Mouse (Mus musculus): ENCODE measurements around the gene Tceal7.
"Not testable (repeated sequence)": the region's sequence is repeated elsewhere in the genome, so short reads cannot be mapped to it uniquely, and the experiment has no call there.

Gene Tceal7

GRCm38 (mm10) chrX:136214729-136215677 is at the start of gene Tceal7, which contains the start of gene Bex1:
Tceal7 (plus strand) TSS chrX:136214779.
Bex1 (minus strand) TSS chrX:136215513.
- not testable (repeated sequence) for DNase-seq (ENCODE audit: low spot score in 2 of 2)

GRCm38 (mm10) chrX:136170625-136171024 is 44.0 kb upstream of the Tceal7 start:
- DNase-seq (ENCODE audit: low spot score in 2 of 2) = no peak

- DNase-seq (ENCODE audit: low spot score in 2 of 2) = peak; percentile 39 to 60
These were observed 43.1 kb upstream of the Tceal7 start for GRCm38 (mm10) chrX:136171189-136172117.

GRCm38 (mm10) chrX:136172118-136172551 is 42.4 kb upstream of the Tceal7 start, which contains the start of gene Tceal8:
Tceal8 (minus strand) TSS chrX:136172342.
- peak; percentile 73 to 77 for DNase-seq (ENCODE audit: low spot score in 2 of 2)

- DNase-seq (ENCODE audit: low spot score in 2 of 2) = no peak
These were observed 41.8 kb upstream of the Tceal7 start for GRCm38 (mm10) chrX:136172786-136173185.

- DNase-seq (ENCODE audit: low spot score in 2 of 2) = no peak
These were observed 33.6 kb upstream of the Tceal7 start for GRCm38 (mm10) chrX:136180897-136181553.

- DNase-seq (ENCODE audit: low spot score in 2 of 2) = no peak
These were observed 31.5 kb upstream of the Tceal7 start for GRCm38 (mm10) chrX:136183107-136183506.

- DNase-seq (ENCODE audit: low spot score in 2 of 2) = no peak
These were observed 19.2 kb upstream of the Tceal7 start for GRCm38 (mm10) chrX:136195193-136195944.

GRCm38 (mm10) chrX:136196873-136197272 is 17.7 kb upstream of the Tceal7 start:
- DNase-seq (ENCODE audit: low spot score in 2 of 2) = no peak

- no peak for DNase-seq (ENCODE audit: low spot score in 2 of 2)
These were observed 11.3 kb upstream of the Tceal7 start for GRCm38 (mm10) chrX:136203257-136203656.

GRCm38 (mm10) chrX:136203664-136204066 is 10.9 kb upstream of the Tceal7 start, which contains the start of gene Tceal5:
Tceal5 (minus strand) TSS chrX:136203876.
- DNase-seq (ENCODE audit: low spot score in 2 of 2) = peak; percentile 43 to 62

GRCm38 (mm10) chrX:136204406-136204805 is 10.2 kb upstream of the Tceal7 start:
- DNase-seq (ENCODE audit: low spot score in 2 of 2) = no peak

- DNase-seq (ENCODE audit: low spot score in 2 of 2) = no peak
These were observed 1.2 kb upstream of the Tceal7 start for GRCm38 (mm10) chrX:136213396-136213795.

- no peak for DNase-seq (ENCODE audit: low spot score in 2 of 2)
These were observed 1.7 kb downstream of the Tceal7 start for GRCm38 (mm10) chrX:136216303-136216702.

GRCm38 (mm10) chrX:136223714-136224113 is 9.1 kb downstream of the Tceal7 start:
- no peak for DNase-seq (ENCODE audit: low spot score in 2 of 2)

- DNase-seq (ENCODE audit: low spot score in 2 of 2) = no peak
These were observed 13.2 kb downstream of the Tceal7 start for GRCm38 (mm10) chrX:136227768-136228167.

GRCm38 (mm10) chrX:136238118-136238517 is 23.5 kb downstream of the Tceal7 start:
- DNase-seq (ENCODE audit: low spot score in 2 of 2) = no peak

- DNase-seq (ENCODE audit: low spot score in 2 of 2) = no peak
These were observed 28.6 kb downstream of the Tceal7 start for GRCm38 (mm10) chrX:136243181-136243580.

- DNase-seq (ENCODE audit: low spot score in 2 of 2) = peak; percentile 46 to 60
These were observed 30.1 kb downstream of the Tceal7 start, which contains the start of gene Tceal9 for GRCm38 (mm10) chrX:136244574-136245229. Tceal9 (plus strand) TSS chrX:136245079.

- no peak for DNase-seq (ENCODE audit: low spot score in 2 of 2)
These were observed 31.0 kb downstream of the Tceal7 start for GRCm38 (mm10) chrX:136245521-136246071.
